Mouse (Mus musculus): ENCODE measurements around the gene Gabrb2. TPM values are rescaled to one million over a fixed set of nuclear protein-coding genes. Genes with fewer than 3 reads are reported as not detected.
A peak's percentile ranks its signal among the peaks of the same experiment; 100 is the strongest.

Gabrb2 gene
- total RNA-seq, 2 experiments from 2014 or later, result 187 to 190 TPM

DNA sequence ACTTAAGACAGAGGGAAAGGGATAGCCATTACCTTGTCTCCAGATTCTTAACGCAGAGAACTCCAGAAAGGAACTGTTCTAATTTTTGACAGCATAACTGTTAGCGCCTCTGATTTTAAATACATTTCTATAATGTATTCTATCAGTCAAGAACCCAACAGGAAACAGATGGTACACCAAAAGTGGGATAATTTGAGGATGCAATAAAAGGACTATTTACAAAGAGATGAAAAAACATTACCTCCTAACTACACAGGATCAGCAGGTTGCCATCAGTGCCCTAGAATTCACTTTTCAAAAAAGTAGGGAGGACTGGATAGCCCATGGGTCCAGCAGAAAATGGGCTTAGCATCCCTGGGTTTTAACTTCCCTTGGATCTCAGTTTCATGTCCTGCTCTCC, 102.4 kb downstream of the Gabrb2 start:
- intact Hi-C loops (cut with DNase I), result no loop called here
- DNase-seq (ENCODE audit: low spot score in 2 of 2), result no peak

GRCm38 (mm10) chr11:42528226-42528881, 108.8 kb downstream of the Gabrb2 start:
- intact Hi-C loops (cut with DNase I), result no loop called here

DNA sequence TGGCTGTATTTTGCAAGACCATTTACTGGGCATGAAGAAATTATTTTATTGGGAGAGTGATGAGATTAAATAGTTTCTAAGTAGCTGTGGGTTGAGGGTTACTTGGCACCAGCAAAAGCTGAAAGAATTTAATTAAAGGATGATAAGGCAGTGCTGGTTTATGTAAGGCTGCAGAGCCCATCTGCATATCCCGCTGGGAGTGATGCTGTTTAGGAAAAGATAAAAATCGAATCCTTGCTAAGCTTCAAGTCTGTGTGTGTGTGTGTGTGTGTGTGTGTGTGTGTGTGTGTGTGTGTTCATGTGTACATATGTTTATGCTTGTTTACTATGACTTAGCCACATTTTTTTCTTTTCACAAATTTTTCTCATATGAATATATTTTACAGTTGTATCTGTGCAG, 113.0 kb downstream of the Gabrb2 start:
- intact Hi-C loops (cut with DNase I), result loop anchor here (10.0 kb wide), 1 partner anchor 108 kb away; no protein-coding TSS in a partner anchor
- DNase-seq (ENCODE audit: low spot score in 2 of 2), result no peak

More at GRCm38 (mm10) chr11:42528226-42528881, 108.8 kb downstream of the Gabrb2 start:
- peak in 1 of 2 experiments; percentile 29 for DNase-seq (ENCODE audit: low spot score in 2 of 2)

DNA sequence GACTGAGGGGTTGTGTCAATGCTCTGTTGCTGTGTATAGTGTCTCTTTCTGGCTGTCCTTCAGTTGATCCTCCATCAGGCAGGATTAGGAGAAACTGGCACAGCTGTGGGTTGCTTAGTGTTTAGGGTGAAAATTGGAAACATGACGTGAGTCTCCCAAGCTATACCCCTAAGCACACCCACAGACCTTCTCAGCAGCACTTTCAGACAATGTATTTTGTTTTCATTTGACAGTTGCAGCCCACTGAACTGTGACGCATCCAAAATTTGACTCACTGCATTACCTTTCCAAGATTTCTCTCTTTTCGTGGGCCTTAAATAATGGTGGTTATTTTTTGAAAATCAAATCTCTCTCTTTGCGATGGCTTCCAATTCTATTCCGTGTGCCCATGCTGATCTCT, 115.7 kb downstream of the Gabrb2 start:
- peak; percentile 23 to 36 for DNase-seq (ENCODE audit: low spot score in 2 of 2)
- intact Hi-C loops (cut with DNase I), result loop anchor here (10.0 kb wide), 1 partner anchor 110 kb away; no protein-coding TSS in a partner anchor

DNA sequence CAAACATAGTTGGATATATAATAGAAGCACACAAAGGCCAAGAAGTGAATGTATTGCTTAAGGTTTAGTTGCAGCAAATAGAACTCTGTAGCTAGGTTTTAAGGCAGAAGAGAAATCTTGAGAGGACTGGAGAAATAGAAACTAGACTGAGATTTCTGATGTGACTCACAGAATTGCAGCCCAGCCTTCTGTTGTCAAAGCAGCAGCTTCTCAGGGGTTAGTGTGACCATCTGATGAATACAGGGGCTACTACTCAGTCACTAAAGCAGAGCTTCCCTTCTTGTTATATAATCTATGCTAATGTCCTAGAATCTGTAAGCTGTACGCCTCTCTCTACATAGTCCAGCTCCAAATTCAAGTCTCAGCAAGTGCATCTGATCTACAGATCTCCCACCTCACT, 116.3 kb downstream of the Gabrb2 start:
- DNase-seq (ENCODE audit: low spot score in 2 of 2), result peak in 1 of 2 experiments; percentile 19
- intact Hi-C loops (cut with DNase I), result loop anchor here (10.0 kb wide), 1 partner anchor 111 kb away; no protein-coding TSS in a partner anchor

DNA sequence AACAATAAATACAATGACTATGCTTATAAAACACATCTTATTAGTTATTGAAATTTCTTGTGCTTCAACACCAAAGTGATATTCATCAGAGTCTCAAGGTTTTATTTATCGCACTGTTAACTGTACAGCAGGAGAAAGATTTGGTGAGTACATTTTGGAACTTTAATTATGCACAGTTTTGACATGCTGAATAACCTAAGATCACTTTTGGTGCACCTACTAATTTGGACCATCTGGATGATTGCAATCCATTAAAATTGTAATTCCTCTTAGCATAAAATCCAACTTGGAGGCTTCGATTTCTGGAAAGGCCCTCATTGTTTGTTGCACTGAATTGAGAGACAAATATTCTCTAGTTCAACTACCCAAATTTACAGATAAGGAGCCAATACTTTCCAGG, 123.3 kb downstream of the Gabrb2 start:
- intact Hi-C loops (cut with DNase I), result no loop called here

GRCm38 (mm10) chr11:42566023-42566422, 146.5 kb downstream of the Gabrb2 start:
- no peak for DNase-seq (ENCODE audit: low spot score in 2 of 2)
- intact Hi-C loops (cut with DNase I), result no loop called here

More for the DNA sequence above, 123.3 kb downstream of the Gabrb2 start:
- DNase-seq (ENCODE audit: low spot score in 2 of 2), result no peak

- intact Hi-C loops (cut with DNase I), result no loop called here
- no peak for DNase-seq (ENCODE audit: low spot score in 2 of 2)
Observed at GRCm38 (mm10) chr11:42571467-42571866, 151.9 kb downstream of the Gabrb2 start.

GRCm38 (mm10) chr11:42575146-42575873, 155.8 kb downstream of the Gabrb2 start:
- peak in 1 of 2 experiments; percentile 23 for DNase-seq (ENCODE audit: low spot score in 2 of 2)
- intact Hi-C loops (cut with DNase I), result no loop called here

- peak in 1 of 2 experiments; percentile 28 for DNase-seq (ENCODE audit: low spot score in 2 of 2)
- intact Hi-C loops (cut with DNase I), result no loop called here
Observed at GRCm38 (mm10) chr11:42579804-42580203, 160.2 kb downstream of the Gabrb2 start.

DNA sequence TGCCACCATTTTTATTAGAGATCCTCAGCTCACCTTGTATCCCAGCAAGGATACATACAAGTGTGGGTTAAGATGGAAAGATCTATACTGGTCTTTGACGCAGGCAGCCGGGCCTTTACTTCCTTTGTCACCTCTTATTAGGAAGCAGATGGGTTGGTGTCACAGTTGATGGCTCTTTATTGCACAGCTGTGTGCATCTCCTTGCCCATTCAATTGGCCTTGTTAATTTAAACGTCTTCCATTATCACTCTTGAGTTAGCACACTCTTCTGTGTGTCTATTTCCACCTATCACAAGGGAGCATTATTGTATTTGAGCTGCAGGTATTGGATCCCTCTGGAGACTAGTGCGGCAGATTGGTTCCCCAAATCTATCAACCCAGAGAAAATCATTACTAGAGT, 161.6 kb downstream of the Gabrb2 start:
- intact Hi-C loops (cut with DNase I), result no loop called here
- no peak for DNase-seq (ENCODE audit: low spot score in 2 of 2)

DNA sequence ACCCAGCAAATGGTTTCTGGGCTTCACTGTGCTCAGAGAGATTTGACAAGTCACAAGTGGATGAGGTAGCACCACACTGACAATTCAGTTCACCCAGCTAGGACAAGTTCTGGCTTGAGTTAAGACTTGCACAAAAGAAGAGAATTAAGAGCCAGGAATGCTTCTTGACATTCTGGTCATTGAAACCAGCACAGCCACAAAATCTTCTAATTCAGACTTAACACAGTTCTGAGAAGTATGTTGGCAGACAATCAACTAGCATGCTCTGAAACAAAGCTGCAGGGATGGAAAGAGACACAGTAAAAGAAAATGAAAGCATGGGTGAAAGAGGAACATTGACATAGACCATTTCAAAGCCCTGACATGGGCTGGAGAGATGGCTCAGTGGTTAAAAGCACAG, 162.2 kb downstream of the Gabrb2 start:
- no peak for DNase-seq (ENCODE audit: low spot score in 2 of 2)
- intact Hi-C loops (cut with DNase I), result no loop called here

DNA sequence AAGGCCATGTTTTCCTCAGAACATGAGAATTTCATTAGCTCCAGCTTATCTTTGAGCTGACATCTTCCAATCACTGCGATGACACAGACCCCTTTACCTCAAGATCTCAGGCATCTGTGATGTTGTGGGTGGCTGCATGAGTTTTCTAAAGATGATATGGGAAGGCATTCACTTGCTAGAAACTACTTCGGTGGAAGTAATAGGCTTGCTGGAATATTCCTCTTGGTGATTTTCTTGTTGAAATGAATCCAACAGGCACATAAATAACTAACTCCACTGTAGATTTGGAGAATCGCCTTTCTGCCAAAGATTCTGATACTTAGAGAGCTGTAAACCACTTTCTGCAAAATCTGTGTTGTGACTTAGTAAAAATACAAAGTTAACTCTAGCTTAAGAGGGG, 172.9 kb downstream of the Gabrb2 start:
- no peak for DNase-seq (ENCODE audit: low spot score in 2 of 2)
- intact Hi-C loops (cut with DNase I), result no loop called here

DNA sequence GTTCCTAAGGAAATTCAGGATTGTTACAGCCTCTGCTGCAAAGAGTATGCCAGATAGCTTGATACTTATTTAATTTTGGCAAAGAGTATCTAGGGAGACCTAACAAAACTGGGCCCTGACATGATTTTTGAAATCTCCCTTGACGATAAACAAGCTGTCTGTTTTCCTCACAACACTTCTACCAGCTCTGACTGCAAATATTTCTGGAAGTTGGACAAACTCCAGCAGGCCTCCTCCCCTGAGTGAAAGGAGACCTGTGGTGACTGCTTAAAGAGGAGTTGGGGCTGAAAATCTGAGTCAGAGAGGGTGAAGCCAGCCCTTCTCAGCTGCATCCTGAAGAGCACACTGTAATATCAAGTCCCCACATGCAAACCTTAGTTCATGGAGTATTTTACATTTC, 186.7 kb downstream of the Gabrb2 start:
- DNase-seq (ENCODE audit: low spot score in 2 of 2), result no peak
- intact Hi-C loops (cut with DNase I), result no loop called here

- DNase-seq (ENCODE audit: low spot score in 2 of 2), result peak in 1 of 2 experiments; percentile 21
- intact Hi-C loops (cut with DNase I), result no loop called here
Observed at GRCm38 (mm10) chr11:42609128-42609763, 189.7 kb downstream of the Gabrb2 start.

GRCm38 (mm10) chr11:42618195-42618594, 198.6 kb downstream of the Gabrb2 start:
- intact Hi-C loops (cut with DNase I), result no loop called here
- no peak for DNase-seq (ENCODE audit: low spot score in 2 of 2)

DNA sequence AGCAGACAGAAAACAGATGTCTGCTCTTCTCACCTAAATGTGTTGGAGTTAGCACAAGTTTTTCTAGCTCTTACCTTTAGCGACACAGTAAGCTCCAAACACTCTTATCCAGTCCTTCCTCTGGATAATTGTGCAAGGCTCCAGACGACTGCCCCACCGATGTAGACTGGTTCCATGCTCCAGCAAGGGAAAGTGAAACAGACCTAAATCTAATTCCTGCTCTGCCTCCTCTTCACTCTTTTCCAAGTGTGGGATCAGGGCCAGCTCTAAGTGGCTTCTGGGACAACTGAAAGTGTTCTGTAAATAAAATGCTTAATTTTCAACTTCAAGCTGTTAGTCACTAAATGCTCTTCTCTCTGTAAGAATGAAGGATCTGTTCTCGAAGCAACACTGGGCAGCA, 201.6 kb downstream of the Gabrb2 start:
- DNase-seq (ENCODE audit: low spot score in 2 of 2), result peak in 1 of 2 experiments; percentile 17
- intact Hi-C loops (cut with DNase I), result no loop called here

GRCm38 (mm10) chr11:42650111-42650510, 230.6 kb downstream of the Gabrb2 start:
- intact Hi-C loops (cut with DNase I), result no loop called here
- no peak for DNase-seq (ENCODE audit: low spot score in 2 of 2)

DNA sequence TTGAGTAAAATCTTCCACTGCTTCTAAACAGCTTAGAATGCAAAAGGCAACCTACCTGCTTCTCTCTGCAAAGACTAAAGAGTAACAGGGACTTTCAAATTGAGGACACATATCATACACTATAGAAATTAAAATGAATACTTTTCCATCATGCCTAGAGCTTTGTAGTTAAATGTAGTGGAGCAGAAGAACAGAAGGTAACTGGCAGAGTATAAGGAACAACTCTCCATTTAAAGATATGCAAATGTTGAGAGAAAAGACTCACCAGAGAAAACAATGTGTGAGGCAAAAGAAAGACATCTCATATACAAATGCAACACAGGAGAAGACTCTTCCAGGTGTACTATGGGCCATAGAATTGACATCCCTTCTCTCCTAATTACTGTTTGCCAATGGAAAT, 232.0 kb downstream of the Gabrb2 start:
- DNase-seq (ENCODE audit: low spot score in 2 of 2), result no peak
- intact Hi-C loops (cut with DNase I), result no loop called here

GRCm38 (mm10) chr11:42654189-42654588, 234.6 kb downstream of the Gabrb2 start:
- DNase-seq (ENCODE audit: low spot score in 2 of 2), result no peak
- intact Hi-C loops (cut with DNase I), result no loop called here
